Mouse (Mus musculus): ENCODE measurements around the gene A630095N17Rik.

A630095N17Rik gene

GRCm38 (mm10) chr1:75214886-75215285 is 17.0 kb downstream of the A630095N17Rik start:
- in situ Hi-C loops (cut with MboI) = no loop called here

GRCm38 (mm10) chr1:75214442-75214841 is 17.5 kb downstream of the A630095N17Rik start:
- in situ Hi-C loops (cut with MboI) = no loop called here

GRCm38 (mm10) chr1:75213096-75213495 is 18.8 kb downstream of the A630095N17Rik start:
- in situ Hi-C loops (cut with MboI) = no loop called here

- in situ Hi-C loops (cut with MboI) = no loop called here
These were observed 19.4 kb downstream of the A630095N17Rik start for GRCm38 (mm10) chr1:75212542-75212941.

- in situ Hi-C loops (cut with MboI) = no loop called here
These were observed 20.7 kb downstream of the A630095N17Rik start for GRCm38 (mm10) chr1:75211141-75211708.

- in situ Hi-C loops (cut with MboI) = no loop called here
These were observed 21.5 kb downstream of the A630095N17Rik start, which contains the start of the genes Glb1l and Stk16 for GRCm38 (mm10) chr1:75210136-75211087. Gene Glb1l, minus strand, starts transcription at chr1:75210813. Gene Stk16, plus strand, starts transcription at chr1:75210838.

GRCm38 (mm10) chr1:75208967-75209678 is 22.8 kb downstream of the A630095N17Rik start:
- in situ Hi-C loops (cut with MboI) = no loop called here

GRCm38 (mm10) chr1:75201236-75201635 is 30.7 kb downstream of the A630095N17Rik start:
- in situ Hi-C loops (cut with MboI) = no loop called here

GRCm38 (mm10) chr1:75192452-75192851 is 39.5 kb downstream of the A630095N17Rik start:
- in situ Hi-C loops (cut with MboI) = no loop called here

- in situ Hi-C loops (cut with MboI) = no loop called here
These were observed 40.1 kb downstream of the A630095N17Rik start, which contains the start of the genes Ankzf1 and Atg9a for GRCm38 (mm10) chr1:75191622-75192402. Gene Ankzf1, plus strand, starts transcription at chr1:75192151. Gene Atg9a, minus strand, starts transcription at chr1:75192196.

- in situ Hi-C loops (cut with MboI) = no loop called here
These were observed 40.7 kb downstream of the A630095N17Rik start for GRCm38 (mm10) chr1:75191258-75191621.

GRCm38 (mm10) chr1:75190577-75190976 is 41.3 kb downstream of the A630095N17Rik start:
- in situ Hi-C loops (cut with MboI) = no loop called here

- in situ Hi-C loops (cut with MboI) = no loop called here
These were observed 43.9 kb downstream of the A630095N17Rik start for GRCm38 (mm10) chr1:75187914-75188483.

GRCm38 (mm10) chr1:75187126-75187525 is 44.8 kb downstream of the A630095N17Rik start:
- in situ Hi-C loops (cut with MboI) = no loop called here

GRCm38 (mm10) chr1:75185495-75185894 is 46.4 kb downstream of the A630095N17Rik start:
- in situ Hi-C loops (cut with MboI) = no loop called here

GRCm38 (mm10) chr1:75182160-75182559 is 49.7 kb downstream of the A630095N17Rik start:
- in situ Hi-C loops (cut with MboI) = no loop called here

- in situ Hi-C loops (cut with MboI) = no loop called here
These were observed 50.5 kb downstream of the A630095N17Rik start for GRCm38 (mm10) chr1:75181377-75181870.

GRCm38 (mm10) chr1:75180741-75181140 is 51.2 kb downstream of the A630095N17Rik start:
- in situ Hi-C loops (cut with MboI) = no loop called here

- in situ Hi-C loops (cut with MboI) = no loop called here
These were observed 51.8 kb downstream of the A630095N17Rik start, which contains the start of gene Abcb6 for GRCm38 (mm10) chr1:75180105-75180590. Gene Abcb6, minus strand, starts transcription at chr1:75180392.

- in situ Hi-C loops (cut with MboI) = no loop called here
These were observed 52.4 kb downstream of the A630095N17Rik start for GRCm38 (mm10) chr1:75179334-75180104.
